Mouse (Mus musculus) adrenal gland, postnatal 10 days (tissue): ENCODE results near the gene Ptpn4. TPM values are rescaled to one million over a fixed set of nuclear protein-coding genes. Genes with fewer than 3 reads are reported as not detected.

Experiments used
- DNase-seq: peaks from one replicate; pipeline ENCODE4 v3.0.0; 2021; ENCODE audit warnings: mixed read lengths
- total RNA-seq, 2 experiments: library from RNA; stranded (reverse); gene quantifications; 2 replicates each; pipeline ENCODE4 v1.2.3; 2021

Ptpn4 gene
- total RNA-seq, 2 experiments from 2014 or later = 48.9 to 56.5 TPM

- no peak for DNase-seq
These were observed 29.7 kb downstream of the Ptpn4 start for GRCm38 (mm10) chr1:119807707-119808106.

GRCm38 (mm10) chr1:119805984-119806383 is 31.4 kb downstream of the Ptpn4 start:
- no peak for DNase-seq

- no peak for DNase-seq
These were observed 32.8 kb downstream of the Ptpn4 start for GRCm38 (mm10) chr1:119804586-119804985.

- no peak for DNase-seq
These were observed 42.2 kb downstream of the Ptpn4 start for GRCm38 (mm10) chr1:119795174-119795573.

- DNase-seq = no peak
These were observed 43.1 kb downstream of the Ptpn4 start for GRCm38 (mm10) chr1:119794342-119794741.

GRCm38 (mm10) chr1:119790616-119791015 is 46.8 kb downstream of the Ptpn4 start:
- peak; percentile 14 for DNase-seq

- DNase-seq = no peak
These were observed 61.5 kb downstream of the Ptpn4 start for GRCm38 (mm10) chr1:119775915-119776314.

- DNase-seq = no peak
These were observed 101.7 kb downstream of the Ptpn4 start for GRCm38 (mm10) chr1:119735692-119736091.

GRCm38 (mm10) chr1:119734801-119735200 is 102.6 kb downstream of the Ptpn4 start:
- DNase-seq = no peak

GRCm38 (mm10) chr1:119731166-119731565 is 106.2 kb downstream of the Ptpn4 start:
- no peak for DNase-seq

- DNase-seq = no peak
These were observed 124.4 kb downstream of the Ptpn4 start for GRCm38 (mm10) chr1:119713017-119713416.

GRCm38 (mm10) chr1:119706471-119707217 is 130.8 kb downstream of the Ptpn4 start:
- no peak for DNase-seq

- DNase-seq = no peak
These were observed 140.6 kb downstream of the Ptpn4 start for GRCm38 (mm10) chr1:119696860-119697259.

- no peak for DNase-seq
These were observed 151.4 kb downstream of the Ptpn4 start for GRCm38 (mm10) chr1:119685773-119686558.

- DNase-seq = no peak
These were observed 155.7 kb downstream of the Ptpn4 start for GRCm38 (mm10) chr1:119681663-119682213.

GRCm38 (mm10) chr1:119674984-119675383 is 162.4 kb downstream of the Ptpn4 start:
- peak; percentile 37 for DNase-seq

- DNase-seq = no peak
These were observed 170.5 kb downstream of the Ptpn4 start for GRCm38 (mm10) chr1:119666904-119667303.

GRCm38 (mm10) chr1:119654307-119654706 is 183.1 kb downstream of the Ptpn4 start:
- no peak for DNase-seq

- no peak for DNase-seq
These were observed 187.0 kb downstream of the Ptpn4 start for GRCm38 (mm10) chr1:119650386-119650785.

- no peak for DNase-seq
These were observed 187.8 kb downstream of the Ptpn4 start for GRCm38 (mm10) chr1:119649627-119650026.

- peak; percentile 91 for DNase-seq
These were observed 189.0 kb downstream of the Ptpn4 start, which contains the start of gene Epb41l5 for GRCm38 (mm10) chr1:119648205-119649111. Gene Epb41l5, minus strand, starts transcription at chr1:119649000.

- DNase-seq = no peak
These were observed 191.1 kb downstream of the Ptpn4 start for GRCm38 (mm10) chr1:119646356-119646755.
